Mouse (Mus musculus) intestine, embryonic 14.5 days (tissue): Measurements from ENCODE around the gene Iscu. TPM values are rescaled to one million over a fixed set of nuclear protein-coding genes. Genes with fewer than 3 reads are reported as not detected.
A peak's percentile ranks its signal among the peaks of the same experiment; 100 is the strongest.
"Not testable (repeated sequence)": the region's sequence is repeated elsewhere in the genome, so short reads cannot be mapped to it uniquely, and the experiment has no call there.

Source experiments
- ATAC-seq: fragments of 200-750 bp; cut with Nextera tagmentation; replicated peaks from 2 replicates; pipeline ENCODE4 v1.8.0; 2017; ENCODE audit warnings: low read depth, moderate number of reproducible peaks, moderate TSS enrichment, moderate library complexity; ENCODE audit not compliant: low FRiP score, low TSS enrichment
- DNase-seq: peaks from one replicate; pipeline ENCODE4 v3.0.0-alpha.2; 2018; ENCODE audit warnings: low spot score
- H3K27ac ChIP-seq: fragments of 300-500 bp; sonication (generic); 2 replicates; pipeline ENCODE4 v1.5.1; 2014; ENCODE audit warnings: low read depth, mild to moderate bottlenecking, control low read depth
- H3K27me3 ChIP-seq: fragments of 300-500 bp; sonication (generic); replicated peaks from 2 replicates; pipeline ENCODE4 v1.6.1; 2014; ENCODE audit warnings: low read length, control low read depth; ENCODE audit not compliant: control insufficient read depth, insufficient read depth
- H3K36me3 ChIP-seq: fragments of 300-500 bp; sonication (generic); 2 replicates; pipeline ENCODE4 v1.6.1; 2014; ENCODE audit warnings: low read length, control low read depth; ENCODE audit not compliant: control insufficient read depth, insufficient read depth
- H3K4me1 ChIP-seq: fragments of 300-500 bp; sonication (generic); replicated peaks from 2 replicates; pipeline ENCODE4 v1.6.1; 2014; ENCODE audit warnings: low read length, control low read depth, mixed read lengths; ENCODE audit not compliant: control insufficient read depth, insufficient read depth
- H3K4me2 ChIP-seq: fragments of 300-500 bp; sonication (generic); 2 replicates; pipeline ENCODE4 v1.6.1; 2014; ENCODE audit warnings: low read length
- H3K4me3 ChIP-seq: fragments of 300-500 bp; sonication (generic); 2 replicates; pipeline ENCODE4 v1.5.1; 2014; ENCODE audit warnings: low read depth, low read length, control low read depth, mixed read lengths
- H3K9ac ChIP-seq: fragments of 300-500 bp; sonication (generic); 2 replicates; pipeline ENCODE4 v1.6.1; 2014; ENCODE audit warnings: mild to moderate bottlenecking, low read length
- H3K9me3 ChIP-seq: fragments of 300-500 bp; sonication (generic); 2 replicates; pipeline ENCODE4 v1.6.1; 2016; ENCODE audit warnings: low read length, control low read depth; ENCODE audit not compliant: control insufficient read depth
- WGBS: fragments of 180-500 bp; shearing (Covaris S2); extraction: QIAGEN DNeasy Blood & Tissue Kit; methylation state at CpG from one replicate; pipeline ENCODE4 v1.1.7; 2014; 5-methylcytosine and 5-hydroxymethylcytosine counted together
- polyA plus RNA-seq: library from polyadenylated mRNA; unstranded; fragments of >200 nt; fragmentation: Nextera tagmentation; extraction: Ambion mirVana; gene quantifications from 2 replicates; pipeline ENCODE4 v1.2.1, GENCODE M21; 2014

The Iscu gene
- polyA plus RNA-seq, 1 experiment from 2014 or later, result 108 TPM

GRCm38 (mm10) chr5:113811824-113812420 lies 39.4 kb downstream of the Iscu start:
- H3K4me1 ChIP-seq, H3K9me3 ChIP-seq, H3K9ac ChIP-seq, H3K4me2 ChIP-seq, H3K27ac ChIP-seq, H3K4me3 ChIP-seq, H3K36me3 ChIP-seq, H3K27me3 ChIP-seq, ATAC-seq: not testable (repeated sequence)
- peak; percentile 68 for DNase-seq
- WGBS, result 15% methylated on average over 11 of the region's 12 CpGs

- Histone ChIP-seq H3K27ac (no peak overlapping the region), H3K4me3 (no peak overlapping the region), H3K4me1 (peaks cover 3% of the 10 kb centered on the region), H3K9me3 (peaks cover 7% of the 10 kb centered on the region; the same call in 1 of the 2 replicates), H3K9ac (no peak overlapping the region), H3K27me3 (no peaks in the 10 kb centered on the region; the same call in 1 of the 2 replicates), H3K36me3 (no peaks in the 10 kb centered on the region), H3K4me2 (no peak overlapping the region)
- 79% methylated on average over 2 of the region's 2 CpGs for WGBS
- no peak for ATAC-seq
- DNase-seq, result no peak
These were observed 40.1 kb downstream of the Iscu start for GRCm38 (mm10) chr5:113812638-113813037.

- Histone ChIP-seq H3K27ac (no peak overlapping the region), H3K9me3 (peaks cover 7% of the 10 kb centered on the region; the same call in 1 of the 2 replicates), H3K4me3 (no peak overlapping the region), H3K4me1 (no peaks in the 10 kb centered on the region), H3K9ac (no peak overlapping the region), H3K36me3 (no peaks in the 10 kb centered on the region), H3K4me2 (no peak overlapping the region), H3K27me3 (no peaks in the 10 kb centered on the region; the same call in 1 of the 2 replicates)
- ATAC-seq (no peak), DNase-seq (no peak)
- 21% methylated on average over 9 of the region's 9 CpGs for WGBS
These were observed 41.1 kb downstream of the Iscu start for GRCm38 (mm10) chr5:113813608-113814007.

- Histone ChIP-seq H3K36me3 (no peaks in the 10 kb centered on the region), H3K4me1 (no peaks in the 10 kb centered on the region), H3K4me2 (no peak overlapping the region), H3K9ac (no peak overlapping the region), H3K27me3 (no peaks in the 10 kb centered on the region; the same call in 1 of the 2 replicates), H3K4me3 (no peak overlapping the region), H3K9me3 (peaks cover 7% of the 10 kb centered on the region; the same call in 1 of the 2 replicates), H3K27ac (no peak overlapping the region)
- ATAC-seq (no peak), DNase-seq (no peak)
- 39% methylated on average over 27 of the region's 27 CpGs for WGBS
These were observed 41.8 kb downstream of the Iscu start for GRCm38 (mm10) chr5:113814111-113815040.

- H3K4me2 ChIP-seq, result no peak overlapping the region
- ATAC-seq, result no peak
- H3K4me3 ChIP-seq, result no peak overlapping the region
- no peaks in the 10 kb centered on the region for H3K4me1 ChIP-seq
- H3K36me3 ChIP-seq, result no peaks in the 10 kb centered on the region
- no peak for DNase-seq
- H3K27me3 ChIP-seq, result no peaks in the 10 kb centered on the region; the same call in 1 of the 2 replicates
- 60% methylated on average over 11 of the region's 11 CpGs for WGBS
- H3K27ac ChIP-seq, result no peak overlapping the region
- H3K9ac ChIP-seq, result no peak overlapping the region
- peaks cover 7% of the 10 kb centered on the region; the same call in 1 of the 2 replicates for H3K9me3 ChIP-seq
These were observed 42.5 kb downstream of the Iscu start for GRCm38 (mm10) chr5:113815041-113815389.

- no peak overlapping the region for H3K9ac ChIP-seq
- no peaks in the 10 kb centered on the region; the same call in 1 of the 2 replicates for H3K27me3 ChIP-seq
- peak overlapping the region; percentile 7; the same call in 1 of the 2 replicates for H3K4me2 ChIP-seq
- no peaks in the 10 kb centered on the region for H3K36me3 ChIP-seq
- no peak overlapping the region for H3K4me3 ChIP-seq
- no peak overlapping the region for H3K27ac ChIP-seq
- 0 out of 2 replicates have a peak, but pooled peaks have one; percentile 54 for ATAC-seq
- 12% methylated on average over 15 of the region's 15 CpGs for WGBS
- H3K9me3 ChIP-seq, result peaks cover 7% of the 10 kb centered on the region; the same call in 1 of the 2 replicates
- DNase-seq, result peak; percentile 96
- H3K4me1 ChIP-seq, result no peaks in the 10 kb centered on the region
These were observed 43.1 kb downstream of the Iscu start for GRCm38 (mm10) chr5:113815638-113816152.

- 62% methylated on average over 14 of the region's 14 CpGs for WGBS
- ATAC-seq, result no peak
- H3K27me3 ChIP-seq, result no peaks in the 10 kb centered on the region; the same call in 1 of the 2 replicates
These were observed 46.0 kb downstream of the Iscu start for GRCm38 (mm10) chr5:113818572-113818971.

GRCm38 (mm10) chr5:113824228-113824627 lies 51.7 kb downstream of the Iscu start:
- Histone ChIP-seq H3K4me2 (no peak overlapping the region), H3K27me3 (no peaks in the 10 kb centered on the region), H3K9me3 (no peaks in the 10 kb centered on the region), H3K36me3 (no peaks in the 10 kb centered on the region), H3K4me1 (no peaks in the 10 kb centered on the region), H3K27ac (no peak overlapping the region), H3K4me3 (no peak overlapping the region), H3K9ac (no peak overlapping the region)
- WGBS, result 88% methylated on average over 4 of the region's 4 CpGs
- DNase-seq (no peak), ATAC-seq (no peak)

More at GRCm38 (mm10) chr5:113818572-113818971, 46.0 kb downstream of the Iscu start:
- Histone ChIP-seq H3K4me1 (no peaks in the 10 kb centered on the region), H3K4me2 (no peak overlapping the region), H3K9me3 (no peaks in the 10 kb centered on the region), H3K27ac (no peak overlapping the region), H3K4me3 (no peak overlapping the region), H3K9ac (no peak overlapping the region), H3K36me3 (no peaks in the 10 kb centered on the region)
- DNase-seq, result no peak
